Mouse (Mus musculus) CH12F3 (cell line): ENCODE results near the gene Fgfr2.
"Not testable (repeated sequence)": the region's sequence is repeated elsewhere in the genome, so short reads cannot be mapped to it uniquely, and the experiment has no call there.

Experiments
- in situ Hi-C: fragments of 300-500 bp; cut with MboI; formaldehyde crosslinking; loops from 2 replicates; pipeline ENCODE4 v1.14.3; 2020; ENCODE audit warnings: low sequenced_read_pairs

Gene Fgfr2

GRCm38 (mm10) chr7:132443769-132444168, 679.4 kb downstream of the Fgfr2 start:
- in situ Hi-C loops = no loop called here

DNA sequence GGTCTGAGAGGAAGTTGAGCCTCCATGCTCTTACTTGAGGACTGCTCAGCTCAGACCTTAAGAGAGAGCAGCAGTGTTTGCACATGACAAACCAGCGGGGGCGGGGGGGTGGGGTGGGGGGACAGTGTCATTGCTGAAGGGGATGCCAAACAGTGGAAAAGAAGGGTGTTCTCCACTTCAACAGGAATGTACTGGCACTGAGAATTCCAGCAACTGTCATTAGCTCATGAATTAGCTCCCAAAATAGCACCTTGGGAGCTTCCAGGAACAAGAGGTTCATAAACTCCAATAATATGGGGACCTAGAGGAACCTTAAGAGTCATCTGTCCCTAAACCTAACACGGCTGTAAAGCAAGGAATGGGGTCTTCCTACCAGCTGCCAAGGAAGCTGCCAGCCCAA, 680.0 kb downstream of the Fgfr2 start:
- in situ Hi-C loops = no loop called here

DNA sequence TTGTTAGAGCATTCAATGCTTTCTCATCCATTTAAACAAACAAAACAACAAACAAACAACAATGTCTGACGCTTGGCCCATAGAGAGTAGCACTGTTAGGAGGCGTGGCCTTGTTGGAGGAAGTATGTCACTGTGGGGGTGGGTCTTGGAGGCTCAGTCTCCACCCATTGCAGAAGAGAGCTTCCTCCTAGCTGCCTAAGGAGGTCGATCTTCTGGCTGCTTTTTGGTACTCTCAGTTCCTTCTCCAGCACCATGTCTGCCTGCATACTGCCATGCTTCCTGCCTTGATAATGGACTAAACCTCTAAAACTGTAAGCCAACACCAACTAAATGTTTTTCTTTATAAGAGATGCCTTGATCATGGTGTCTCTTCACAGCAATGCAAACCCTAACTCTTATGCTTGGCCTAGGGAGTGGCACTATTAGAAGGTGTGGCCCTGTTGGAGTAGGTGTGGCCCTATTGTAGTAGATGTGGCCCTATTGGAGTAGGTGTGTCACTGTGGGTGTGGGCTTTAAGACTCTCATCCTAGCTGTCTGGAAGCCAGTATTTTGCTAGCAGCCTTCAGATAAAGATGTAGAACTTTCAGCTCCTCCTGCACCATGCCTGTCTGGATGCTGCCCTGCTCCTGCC, 680.9 kb downstream of the Fgfr2 start:
- in situ Hi-C loops = not testable (repeated sequence)

- in situ Hi-C loops = no loop called here
Measured at GRCm38 (mm10) chr7:132439916-132440315, 683.2 kb downstream of the Fgfr2 start.

DNA sequence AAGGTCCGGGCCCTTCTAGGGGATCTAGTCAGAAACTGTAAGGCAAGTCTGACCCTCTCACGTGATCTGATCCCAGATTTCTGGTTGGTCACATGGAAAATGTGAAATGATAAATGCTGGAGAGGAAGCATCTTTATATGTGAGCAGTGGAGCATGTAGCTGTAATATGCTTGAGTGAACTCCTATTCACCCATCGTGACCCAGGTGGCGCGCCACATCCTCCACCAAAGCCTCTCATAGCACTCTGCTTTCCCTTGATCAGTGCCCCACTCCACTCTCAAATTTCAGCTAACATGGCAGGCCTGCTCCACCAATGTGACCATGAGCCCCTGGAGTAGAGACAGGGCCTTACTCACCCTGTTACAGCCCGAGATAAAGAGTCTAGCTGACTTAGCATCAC, 685.1 kb downstream of the Fgfr2 start:
- in situ Hi-C loops = no loop called here

GRCm38 (mm10) chr7:132437431-132437830, 685.7 kb downstream of the Fgfr2 start:
- in situ Hi-C loops = no loop called here

GRCm38 (mm10) chr7:132435486-132436055, 687.6 kb downstream of the Fgfr2 start:
- in situ Hi-C loops = no loop called here

GRCm38 (mm10) chr7:132429324-132429723, 693.8 kb downstream of the Fgfr2 start:
- in situ Hi-C loops = no loop called here

DNA sequence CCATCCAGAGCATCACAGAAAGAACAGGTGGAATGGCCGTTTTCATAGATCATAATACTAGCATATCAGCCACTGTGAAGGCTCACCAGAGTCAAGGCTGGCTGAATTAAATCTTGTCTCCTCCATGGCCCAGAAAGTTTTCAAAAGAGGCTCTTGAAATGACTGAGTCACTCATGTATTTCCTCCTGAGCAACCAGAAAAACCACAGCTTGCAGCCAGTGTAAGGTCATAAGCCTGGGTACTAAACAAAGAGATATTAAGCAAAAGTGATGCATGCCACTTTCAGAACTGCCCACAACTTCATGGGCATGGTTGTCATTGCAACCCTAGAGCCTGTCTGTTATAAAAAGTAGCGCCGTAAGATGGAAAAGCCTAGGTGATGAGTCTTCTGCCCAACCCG, 694.8 kb downstream of the Fgfr2 start:
- in situ Hi-C loops = no loop called here

DNA sequence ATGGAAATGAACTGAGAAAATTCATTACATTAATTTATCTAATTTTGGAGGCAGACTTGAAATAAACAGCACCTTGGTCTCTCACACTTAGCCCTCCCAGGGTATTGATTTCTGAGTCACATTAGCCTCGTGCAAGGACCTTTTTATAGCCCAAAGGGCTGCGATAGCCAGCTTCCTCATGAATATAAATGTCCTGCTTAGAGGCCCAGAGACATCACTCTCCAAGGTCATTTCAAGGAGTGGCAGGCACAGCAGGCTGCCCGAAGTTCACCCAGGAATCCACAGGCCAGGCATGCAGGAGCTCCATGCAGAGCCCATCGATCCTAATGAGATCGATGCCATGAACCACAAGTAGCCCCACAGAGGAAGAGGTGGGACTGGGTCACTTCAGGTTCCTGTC, 697.1 kb downstream of the Fgfr2 start:
- in situ Hi-C loops = no loop called here

DNA sequence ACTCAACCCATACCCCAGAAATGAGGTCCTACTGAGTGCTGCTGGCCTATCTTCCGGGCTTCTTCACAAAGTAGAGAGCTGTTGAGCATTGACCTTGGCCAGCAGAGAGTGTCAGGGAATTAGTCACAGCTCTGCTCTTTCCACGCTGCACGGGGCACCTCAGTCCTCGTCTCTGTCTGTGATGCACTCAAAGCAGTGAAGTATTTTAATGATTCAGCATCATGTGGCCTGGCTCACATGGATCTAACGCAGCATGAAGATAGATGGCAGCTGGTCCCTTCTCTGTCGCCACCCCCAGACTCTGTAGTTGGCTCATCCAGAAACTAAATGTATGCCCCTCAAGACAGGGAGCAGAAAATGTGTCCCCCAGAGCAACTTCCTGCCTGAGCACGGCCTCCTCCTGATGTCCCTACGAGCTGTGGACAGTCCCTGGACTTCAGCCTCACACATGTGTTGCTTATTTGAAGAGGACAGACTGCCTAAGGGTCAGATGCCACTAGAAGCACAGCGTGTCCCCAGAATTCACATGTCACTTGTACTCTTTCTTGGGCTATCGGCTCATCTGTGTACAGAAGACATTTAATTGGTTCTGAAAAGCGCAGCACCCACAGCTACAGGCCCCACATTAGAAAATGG, 697.7 kb downstream of the Fgfr2 start:
- in situ Hi-C loops = no loop called here

- in situ Hi-C loops = no loop called here
Measured at GRCm38 (mm10) chr7:132423570-132423969, 699.6 kb downstream of the Fgfr2 start.

DNA sequence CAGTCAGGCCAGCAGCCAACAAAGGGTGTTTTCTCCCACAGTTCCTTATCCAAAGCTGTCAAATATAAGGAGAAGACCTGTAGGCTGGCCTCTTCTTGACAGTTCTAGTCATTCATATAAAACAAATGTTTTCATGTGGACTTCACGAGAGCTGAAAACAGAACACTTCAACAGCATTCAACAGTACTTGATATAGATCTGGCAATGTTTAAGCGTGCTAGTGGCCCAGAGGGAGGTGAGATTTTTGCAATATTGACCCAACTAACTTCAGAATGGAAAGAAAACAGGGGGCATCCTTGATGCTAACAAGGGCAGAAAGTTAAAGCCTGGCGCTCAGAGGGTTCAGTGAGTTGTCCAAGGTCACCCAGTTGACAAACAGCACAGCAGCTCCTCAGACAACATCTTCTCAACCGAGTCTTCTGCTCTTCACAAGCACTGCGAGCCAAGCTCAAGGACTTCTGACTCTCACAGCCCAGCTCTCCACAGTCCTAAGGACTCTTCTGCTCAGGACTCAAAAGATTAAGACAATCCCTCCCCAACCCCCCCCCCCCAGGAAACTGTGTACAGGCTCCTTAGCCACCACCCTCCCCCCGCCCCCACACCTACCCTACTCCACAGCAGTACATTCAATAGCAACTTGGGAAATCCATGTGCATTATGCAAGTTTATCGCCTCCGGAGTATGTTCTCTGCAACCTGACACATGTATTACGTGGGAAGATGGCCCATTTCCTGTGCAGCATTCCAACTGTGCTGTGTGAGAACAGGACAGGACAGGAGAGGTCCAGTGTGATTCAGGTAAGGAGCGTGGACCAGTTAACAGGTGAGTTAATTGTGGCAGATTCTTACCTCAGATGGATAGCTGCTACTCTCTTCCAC, 703.5 kb downstream of the Fgfr2 start:
- in situ Hi-C loops = no loop called here

DNA sequence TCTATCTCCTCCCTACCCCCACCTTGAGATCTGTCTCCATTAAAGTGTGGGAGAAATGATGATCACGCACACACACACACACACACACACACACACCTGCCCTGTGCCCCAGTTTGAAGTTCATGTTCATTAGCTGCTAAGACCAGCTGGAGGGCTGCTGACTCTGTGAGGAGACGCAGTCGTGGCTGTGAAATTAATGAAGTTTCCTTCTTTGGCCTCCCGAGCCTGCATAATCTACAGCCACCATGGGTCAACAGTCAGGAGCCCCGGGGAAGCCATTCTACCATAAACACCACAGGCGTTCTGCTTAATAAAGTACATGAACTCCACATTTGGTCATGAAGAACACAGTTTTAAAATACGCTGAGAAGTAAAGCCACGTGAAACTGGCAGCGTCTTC, 706.3 kb downstream of the Fgfr2 start:
- in situ Hi-C loops = no loop called here

DNA sequence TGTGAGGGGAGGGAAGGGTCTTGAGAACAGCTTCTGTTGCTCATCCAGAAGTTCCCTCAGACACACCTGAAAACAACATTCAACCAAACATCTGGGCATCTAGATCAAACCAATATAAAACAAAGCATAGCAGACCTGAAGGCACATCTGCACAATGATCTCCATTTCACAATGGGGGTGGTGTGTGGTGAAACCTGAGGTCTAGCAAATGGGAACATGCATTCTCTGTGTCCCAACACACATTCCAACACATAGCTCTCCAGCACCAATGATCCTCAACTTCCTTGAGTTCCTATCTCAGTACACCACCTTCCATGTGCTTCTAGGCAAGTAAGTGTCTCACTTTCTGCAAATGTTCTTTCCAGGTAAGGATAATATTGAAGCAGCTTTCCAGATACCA, 707.3 kb downstream of the Fgfr2 start:
- in situ Hi-C loops = no loop called here

DNA sequence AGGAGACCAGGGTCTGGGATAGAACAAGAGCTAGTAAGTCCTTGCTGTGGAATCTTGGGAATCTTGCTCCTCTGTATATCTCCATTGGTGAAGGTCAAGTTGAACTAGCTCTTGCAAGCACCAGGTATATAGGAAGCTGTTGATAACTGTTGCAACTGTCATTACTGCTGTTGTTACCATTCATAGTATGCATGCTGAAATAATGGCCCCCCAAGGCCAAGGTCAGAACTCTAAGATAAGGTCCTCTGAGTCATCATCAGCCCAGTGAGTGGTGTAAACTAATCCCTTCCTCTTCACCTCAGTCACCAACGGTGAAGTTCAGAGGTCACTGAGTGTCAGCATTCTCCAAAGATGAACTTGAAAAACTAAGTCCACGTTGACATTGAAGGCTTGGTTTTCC, 710.6 kb downstream of the Fgfr2 start:
- in situ Hi-C loops = no loop called here

DNA sequence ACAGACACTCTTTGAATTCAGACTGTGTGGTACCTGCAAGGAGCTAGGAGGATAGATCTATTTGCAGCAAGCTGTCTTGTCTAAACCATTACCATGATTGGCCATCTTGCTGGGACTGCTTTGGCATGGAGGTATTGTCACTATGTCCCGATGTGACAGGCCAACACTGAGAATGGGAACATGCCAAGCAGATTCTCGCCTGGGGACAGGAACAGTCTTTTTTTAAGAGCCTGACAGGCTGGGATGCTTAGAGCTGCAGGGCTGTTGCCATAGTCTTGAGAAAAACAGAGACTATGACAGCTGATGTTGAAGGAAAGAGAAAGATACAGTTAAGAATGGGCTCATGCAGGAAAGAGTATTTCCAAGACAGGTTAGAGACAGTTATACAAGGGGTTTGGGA, 711.4 kb downstream of the Fgfr2 start:
- in situ Hi-C loops = no loop called here

- in situ Hi-C loops = no loop called here
Measured at GRCm38 (mm10) chr7:132410958-132411357, 712.2 kb downstream of the Fgfr2 start.

GRCm38 (mm10) chr7:132409890-132410289, 713.3 kb downstream of the Fgfr2 start:
- in situ Hi-C loops = no loop called here

- in situ Hi-C loops = no loop called here
Measured at GRCm38 (mm10) chr7:132402377-132403084, 720.6 kb downstream of the Fgfr2 start.

- in situ Hi-C loops = no loop called here
Measured at GRCm38 (mm10) chr7:132398487-132398886, 724.7 kb downstream of the Fgfr2 start.
